Mouse (Mus musculus) lung, adult 2 months (tissue): Measurements from ENCODE around the gene Sumo2.

Source experiments
- CTCF ChIP-seq: fragments of 200-500 bp; IDR thresholded peaks from 2 replicates; pipeline ENCODE4 v1.5.1; 2011; ENCODE audit warnings: mild to moderate bottlenecking, low read length, control low read depth; ENCODE audit not compliant: insufficient read depth
- POLR2A ChIP-seq: fragments of 200-500 bp; IDR thresholded peaks from 2 replicates; pipeline ENCODE4 v1.6.1; 2011; ENCODE audit warnings: low read depth, mild to moderate bottlenecking, control low read depth, low read length, borderline replicate concordance; ENCODE audit errors: extremely low read depth

- TF ChIP-seq CTCF (no peak), POLR2A (no peak)
Observed at GRCm38 (mm10) chr11:115512407-115513183, 23.5 kb downstream of the Sumo2 start.
